Mouse (Mus musculus): ENCODE results near the gene Scfd1.

Scfd1 gene

GRCm38 (mm10) chr12:51377003-51377887 lies at the start of gene Scfd1:
Scfd1 (plus strand) TSS chr12:51377510.
- peak; percentile 96 for DNase-seq

GRCm38 (mm10) chr12:51337014-51337413 lies 40.3 kb upstream of the Scfd1 start:
- DNase-seq: no peak

- DNase-seq: peak; percentile 43
Observed at GRCm38 (mm10) chr12:51346121-51346520, 31.2 kb upstream of the Scfd1 start.

- DNase-seq: peak; percentile 93
Observed at GRCm38 (mm10) chr12:51347988-51348697, 29.2 kb upstream of the Scfd1 start, which contains the start of gene G2e3. G2e3 (plus strand) TSS chr12:51348061.

GRCm38 (mm10) chr12:51348698-51348998 lies 28.7 kb upstream of the Scfd1 start:
- DNase-seq: peak; percentile 13

GRCm38 (mm10) chr12:51355296-51355695 lies 22.0 kb upstream of the Scfd1 start:
- peak; percentile 20 for DNase-seq

- no peak for DNase-seq
Observed at GRCm38 (mm10) chr12:51361294-51361693, 16.0 kb upstream of the Scfd1 start.

GRCm38 (mm10) chr12:51362898-51363297 lies 14.4 kb upstream of the Scfd1 start:
- no peak for DNase-seq

GRCm38 (mm10) chr12:51368504-51368903 lies 8.8 kb upstream of the Scfd1 start:
- no peak for DNase-seq

- no peak for DNase-seq
Observed at GRCm38 (mm10) chr12:51377888-51378190, 529 bp downstream of the Scfd1 start.

GRCm38 (mm10) chr12:51399871-51400270 lies 22.6 kb downstream of the Scfd1 start:
- DNase-seq: no peak

- peak; percentile 27 for DNase-seq
Observed at GRCm38 (mm10) chr12:51402060-51402698, 24.9 kb downstream of the Scfd1 start.

GRCm38 (mm10) chr12:51403987-51404586 lies 26.8 kb downstream of the Scfd1 start:
- no peak for DNase-seq

GRCm38 (mm10) chr12:51411362-51411761 lies 34.1 kb downstream of the Scfd1 start:
- DNase-seq: no peak

GRCm38 (mm10) chr12:51437541-51437940 lies 60.2 kb downstream of the Scfd1 start:
- no peak for DNase-seq

GRCm38 (mm10) chr12:51438311-51438710 lies 61.0 kb downstream of the Scfd1 start:
- DNase-seq: no peak

GRCm38 (mm10) chr12:51449303-51449702 lies 72.0 kb downstream of the Scfd1 start:
- DNase-seq: no peak

GRCm38 (mm10) chr12:51470881-51471280 lies 93.6 kb downstream of the Scfd1 start:
- DNase-seq: no peak

- no peak for DNase-seq
Observed at GRCm38 (mm10) chr12:51481246-51481645, 103.9 kb downstream of the Scfd1 start.

- DNase-seq: no peak
Observed at GRCm38 (mm10) chr12:51492040-51492439, 114.7 kb downstream of the Scfd1 start.

- DNase-seq: no peak
Observed at GRCm38 (mm10) chr12:51493476-51493875, 116.2 kb downstream of the Scfd1 start.

- no peak for DNase-seq
Observed at GRCm38 (mm10) chr12:51494641-51495040, 117.3 kb downstream of the Scfd1 start.

Measured in kidney, postnatal 10 days (tissue).